Mouse (Mus musculus) intestine, embryonic 14.5 days (tissue): ENCODE results near the gene Abcb11. TPM values are rescaled to one million over a fixed set of nuclear protein-coding genes. Genes with fewer than 3 reads are reported as not detected.

ENCODE experiments used
- ATAC-seq: fragments of 200-750 bp; cut with Nextera tagmentation; replicated peaks from 2 replicates; pipeline ENCODE4 v1.8.0; 2017; ENCODE audit warnings: low read depth, moderate number of reproducible peaks, moderate TSS enrichment, moderate library complexity; ENCODE audit not compliant: low FRiP score, low TSS enrichment
- DNase-seq: peaks from one replicate; pipeline ENCODE4 v3.0.0-alpha.2; 2018; ENCODE audit warnings: low spot score
- H3K27ac ChIP-seq: fragments of 300-500 bp; sonication (generic); 2 replicates; pipeline ENCODE4 v1.5.1; 2014; ENCODE audit warnings: low read depth, mild to moderate bottlenecking, control low read depth
- H3K27me3 ChIP-seq: fragments of 300-500 bp; sonication (generic); replicated peaks from 2 replicates; pipeline ENCODE4 v1.6.1; 2014; ENCODE audit warnings: low read length, control low read depth; ENCODE audit not compliant: control insufficient read depth, insufficient read depth
- H3K36me3 ChIP-seq: fragments of 300-500 bp; sonication (generic); 2 replicates; pipeline ENCODE4 v1.6.1; 2014; ENCODE audit warnings: low read length, control low read depth; ENCODE audit not compliant: control insufficient read depth, insufficient read depth
- H3K4me1 ChIP-seq: fragments of 300-500 bp; sonication (generic); replicated peaks from 2 replicates; pipeline ENCODE4 v1.6.1; 2014; ENCODE audit warnings: low read length, control low read depth, mixed read lengths; ENCODE audit not compliant: control insufficient read depth, insufficient read depth
- H3K4me2 ChIP-seq: fragments of 300-500 bp; sonication (generic); 2 replicates; pipeline ENCODE4 v1.6.1; 2014; ENCODE audit warnings: low read length
- H3K4me3 ChIP-seq: fragments of 300-500 bp; sonication (generic); 2 replicates; pipeline ENCODE4 v1.5.1; 2014; ENCODE audit warnings: low read depth, low read length, control low read depth, mixed read lengths
- H3K9ac ChIP-seq: fragments of 300-500 bp; sonication (generic); 2 replicates; pipeline ENCODE4 v1.6.1; 2014; ENCODE audit warnings: mild to moderate bottlenecking, low read length
- H3K9me3 ChIP-seq: fragments of 300-500 bp; sonication (generic); 2 replicates; pipeline ENCODE4 v1.6.1; 2016; ENCODE audit warnings: low read length, control low read depth; ENCODE audit not compliant: control insufficient read depth
- WGBS: fragments of 180-500 bp; shearing (Covaris S2); extraction: QIAGEN DNeasy Blood & Tissue Kit; methylation state at CpG from one replicate; pipeline ENCODE4 v1.1.7; 2014; 5-methylcytosine and 5-hydroxymethylcytosine counted together
- polyA plus RNA-seq: library from polyadenylated mRNA; unstranded; fragments of >200 nt; fragmentation: Nextera tagmentation; extraction: Ambion mirVana; gene quantifications from 2 replicates; pipeline ENCODE4 v1.2.1, GENCODE M21; 2014

Abcb11 gene
- polyA plus RNA-seq, 1 experiment from 2014 or later = not detected

DNA sequence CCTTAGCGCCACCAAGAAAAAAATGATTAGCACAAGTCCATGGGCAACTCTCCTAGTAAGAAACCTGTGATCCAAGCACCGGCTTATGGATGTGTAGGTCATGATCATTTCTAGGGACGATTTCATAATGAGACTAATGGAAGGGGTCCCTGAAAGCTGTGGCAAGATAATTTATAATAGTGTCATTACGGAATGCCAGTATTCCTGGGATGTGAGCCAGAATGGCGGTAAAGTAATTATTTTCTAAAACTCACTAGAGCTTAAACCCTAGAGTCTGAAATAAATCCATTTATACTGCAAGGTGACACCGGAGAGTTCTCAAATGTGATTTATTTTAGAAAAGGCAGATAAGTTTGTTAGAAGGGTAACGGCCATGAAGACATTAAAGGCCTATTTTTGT, 127.2 kb downstream of the Abcb11 start:
- 54% methylated on average over 7 of the region's 7 CpGs for WGBS

DNA sequence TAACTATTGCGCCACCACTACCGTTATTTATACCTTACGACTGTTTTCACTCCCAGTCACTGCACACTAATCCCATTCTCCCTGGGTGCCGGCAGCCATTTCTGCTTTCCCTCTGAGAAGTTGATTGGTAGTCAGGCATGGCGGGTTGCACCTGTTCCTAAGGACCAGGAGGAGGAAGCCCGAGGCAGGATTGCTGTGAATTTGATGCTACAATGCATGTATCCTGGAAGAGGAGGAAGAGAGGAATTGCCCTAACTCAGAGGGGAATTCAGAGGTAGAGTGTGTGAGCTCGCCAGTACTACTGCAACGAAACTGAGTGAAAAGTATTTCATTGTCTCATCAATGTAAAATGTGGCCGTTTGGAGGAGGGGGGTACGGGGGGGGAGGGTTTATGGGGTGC, 129.8 kb downstream of the Abcb11 start:
- no peak for DNase-seq
- Histone ChIP-seq H3K9ac (no peak overlapping the region), H3K27me3 (no peaks in the 10 kb centered on the region), H3K27ac (no peak overlapping the region), H3K4me1 (no peaks in the 10 kb centered on the region), H3K36me3 (no peaks in the 10 kb centered on the region), H3K4me2 (no peak overlapping the region), H3K9me3 (no peaks in the 10 kb centered on the region), H3K4me3 (no peak overlapping the region)
- no peak for ATAC-seq
- 69% methylated on average over 10 of the region's 10 CpGs for WGBS

More for the DNA sequence above, 127.2 kb downstream of the Abcb11 start:
- no peaks in the 10 kb centered on the region for H3K27me3 ChIP-seq
- no peak overlapping the region for H3K9ac ChIP-seq
- H3K27ac ChIP-seq = no peak overlapping the region
- ATAC-seq (no peak), DNase-seq (no peak)
- H3K4me2 ChIP-seq = no peak overlapping the region
- no peaks in the 10 kb centered on the region for H3K36me3 ChIP-seq
- H3K9me3 ChIP-seq = no peaks in the 10 kb centered on the region
- no peaks in the 10 kb centered on the region for H3K4me1 ChIP-seq
- H3K4me3 ChIP-seq = no peak overlapping the region

DNA sequence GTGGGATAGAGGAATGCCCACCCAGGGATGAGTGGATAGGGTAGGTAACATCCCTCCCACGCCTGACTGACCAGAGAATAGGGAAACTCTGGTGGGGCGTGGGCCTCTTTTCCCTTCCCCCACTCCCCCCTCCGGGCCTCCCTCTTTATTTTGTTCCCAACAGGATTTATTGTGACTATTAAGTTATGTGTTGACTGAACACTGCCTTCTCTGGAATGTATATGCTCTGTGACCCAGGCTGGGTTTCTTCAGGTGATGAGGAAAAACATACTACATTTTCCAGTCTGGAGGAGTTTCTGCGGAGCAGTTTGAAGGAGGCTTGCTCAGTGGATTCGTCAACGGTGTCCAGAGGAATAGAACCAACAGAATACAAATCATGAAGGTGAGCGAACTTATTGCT, 131.6 kb downstream of the Abcb11 start, which contains the start of gene G6pc2:
G6pc2 (plus strand) TSS at position 301 of the 400 bp plus-strand sequence.
- WGBS = 67% methylated on average over 7 of the region's 7 CpGs

DNA sequence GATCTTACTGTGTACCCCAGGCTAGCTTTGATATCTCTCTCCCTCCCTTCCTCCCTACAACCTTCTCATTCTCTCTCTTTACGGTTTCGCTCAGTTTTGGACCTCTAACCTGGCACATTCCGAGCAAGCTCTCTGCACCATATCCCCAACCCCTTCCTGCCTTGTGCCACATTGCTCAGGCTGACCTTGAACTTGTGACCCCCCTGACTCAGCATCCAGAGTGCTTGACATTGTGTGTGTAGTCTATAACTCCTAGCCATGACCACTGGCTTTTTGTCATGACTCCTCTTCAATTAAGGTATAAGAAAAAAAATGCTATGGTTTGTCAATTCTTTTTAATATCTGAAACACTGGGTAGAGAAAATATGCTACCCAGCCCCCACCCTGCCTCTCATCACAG, 132.7 kb downstream of the Abcb11 start:
- ATAC-seq (no peak), DNase-seq (no peak)
- Histone ChIP-seq H3K9me3 (no peaks in the 10 kb centered on the region), H3K4me3 (no peak overlapping the region), H3K4me1 (peaks cover 10% of the 10 kb centered on the region), H3K27ac (no peak overlapping the region), H3K27me3 (no peaks in the 10 kb centered on the region), H3K4me2 (no peak overlapping the region), H3K9ac (no peak overlapping the region), H3K36me3 (no peaks in the 10 kb centered on the region)
- 80% methylated on average over 3 of the region's 3 CpGs for WGBS

More for the DNA sequence above, 131.6 kb downstream of the Abcb11 start, which contains the start of gene G6pc2:
- Histone ChIP-seq H3K4me1 (0 out of 2 replicates have a peak, but pooled peaks cover 3% of the 10 kb centered on the region), H3K27ac (no peak within 1 kb of the TSS), H3K9ac (no peak within 1 kb of the TSS), H3K27me3 (no peaks in the 10 kb centered on the region), H3K9me3 (no peaks in the 10 kb centered on the region), H3K4me3 (no peak within 1 kb of the TSS), H3K36me3 (no peaks in the 10 kb centered on the region), H3K4me2 (no peak within 1 kb of the TSS)
- ATAC-seq (no peak), DNase-seq (no peak)

DNA sequence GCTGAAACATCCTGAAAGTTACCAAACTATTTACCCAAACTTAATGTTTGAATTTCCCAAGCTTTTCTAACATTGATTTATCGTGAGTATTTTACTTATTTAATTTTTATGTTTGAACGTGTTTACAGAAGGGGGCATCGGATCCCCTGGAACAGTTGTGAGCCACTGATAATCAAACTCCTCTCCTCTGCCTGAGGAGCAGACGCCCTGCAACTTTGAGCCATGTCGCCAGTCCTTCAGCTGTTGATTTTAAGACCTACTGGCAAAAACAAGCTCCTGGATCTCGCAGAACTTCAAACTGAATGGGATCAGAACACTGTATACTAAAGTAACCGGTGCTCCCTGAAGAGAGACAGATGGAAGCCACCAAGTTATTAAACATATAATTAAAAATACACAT, 135.9 kb downstream of the Abcb11 start:
- no peak overlapping the region for H3K27ac ChIP-seq
- H3K9ac ChIP-seq = peak overlapping the region; percentile 30; the same call in 1 of the 2 replicates
- peaks cover 10% of the 10 kb centered on the region for H3K4me1 ChIP-seq
- no peaks in the 10 kb centered on the region for H3K9me3 ChIP-seq
- no peaks in the 10 kb centered on the region for H3K27me3 ChIP-seq
- whole genome bisulfite sequencing = 21% methylated on average over 7 of the region's 7 CpGs
- H3K36me3 ChIP-seq = peaks cover 17% of the 10 kb centered on the region
- H3K4me2 ChIP-seq = peak overlapping the region; percentile 64
- peak; percentile 29; the same call in 1 of the 2 replicates for ATAC-seq
- peak overlapping the region; percentile 88 for H3K4me3 ChIP-seq
- no peak for DNase-seq

DNA sequence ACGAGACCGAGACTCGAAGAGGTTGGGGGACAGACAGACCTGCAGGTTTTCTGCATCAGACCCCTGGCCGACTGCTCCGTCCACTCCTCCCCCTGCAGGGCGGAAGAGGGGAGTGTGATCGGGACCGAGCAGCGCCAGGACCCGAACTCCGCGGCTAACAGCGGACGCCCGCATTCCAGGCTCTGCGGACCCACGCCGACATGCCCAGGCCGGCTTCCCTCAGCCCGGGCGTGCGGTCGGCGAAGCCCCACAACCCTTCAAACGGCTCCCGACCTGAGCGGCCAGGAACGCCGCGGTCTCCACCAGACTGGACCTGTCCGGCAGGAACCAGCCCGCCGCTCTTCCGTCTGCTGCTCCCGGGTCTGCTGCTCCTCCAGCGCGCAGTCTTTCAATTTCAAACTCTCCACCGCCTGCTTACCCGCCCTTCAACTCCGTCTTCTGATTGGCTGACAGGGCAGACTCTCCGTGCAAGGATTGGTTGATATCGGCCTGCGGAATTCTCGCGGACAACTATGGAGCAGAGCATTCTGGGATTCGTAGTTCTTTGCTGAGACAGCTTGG, 136.5 kb downstream of the Abcb11 start, which contains the start of gene Spc25:
Spc25 (minus strand) TSS at position 404 of the 561 bp plus-strand sequence.
- peak within 1 kb of the TSS; percentile 88 for H3K4me3 ChIP-seq
- peaks cover 10% of the 10 kb centered on the region for H3K4me1 ChIP-seq
- peak within 1 kb of the TSS; percentile 64 for H3K4me2 ChIP-seq
- under 1% methylated on average over 46 of the region's 46 CpGs for WGBS
- peaks cover 23% of the 10 kb centered on the region for H3K36me3 ChIP-seq
- H3K9ac ChIP-seq = peak within 1 kb of the TSS; percentile 83
- peak; percentile 99 for ATAC-seq
- no peaks in the 10 kb centered on the region for H3K27me3 ChIP-seq
- peak within 1 kb of the TSS; percentile 70; the same call in 1 of the 2 replicates for H3K27ac ChIP-seq
- peak; percentile 88 for DNase-seq
- no peaks in the 10 kb centered on the region for H3K9me3 ChIP-seq

DNA sequence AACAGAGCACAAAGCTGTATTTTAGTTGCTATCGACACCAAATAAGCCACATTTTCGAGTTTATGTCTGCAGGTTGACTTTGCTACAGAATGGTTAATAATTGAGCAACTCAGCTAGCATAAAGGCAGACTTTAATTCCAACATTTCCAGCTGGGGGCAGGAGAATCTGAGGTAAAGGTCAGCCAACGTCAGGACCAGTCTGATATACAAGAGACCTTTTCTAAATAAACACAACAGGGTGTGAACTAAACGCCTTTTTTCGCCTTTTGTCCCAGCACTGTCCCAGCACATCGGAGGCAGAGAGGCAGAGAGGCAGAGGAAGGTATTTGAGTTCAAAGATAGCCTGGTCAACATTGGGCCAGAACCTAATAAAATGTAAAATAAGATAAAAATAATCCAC, 137.2 kb downstream of the Abcb11 start:
- Histone ChIP-seq H3K36me3 (peaks cover 24% of the 10 kb centered on the region), H3K4me2 (peak overlapping the region; percentile 64), H3K9ac (peak overlapping the region; percentile 83), H3K9me3 (no peaks in the 10 kb centered on the region), H3K4me3 (peak overlapping the region; percentile 88), H3K27ac (no peak overlapping the region; the same call in 1 of the 2 replicates), H3K4me1 (peaks cover 10% of the 10 kb centered on the region), H3K27me3 (no peaks in the 10 kb centered on the region)
- 8% methylated on average over 6 of the region's 6 CpGs for WGBS
- DNase-seq (peak; percentile 55), ATAC-seq (no peak)

DNA sequence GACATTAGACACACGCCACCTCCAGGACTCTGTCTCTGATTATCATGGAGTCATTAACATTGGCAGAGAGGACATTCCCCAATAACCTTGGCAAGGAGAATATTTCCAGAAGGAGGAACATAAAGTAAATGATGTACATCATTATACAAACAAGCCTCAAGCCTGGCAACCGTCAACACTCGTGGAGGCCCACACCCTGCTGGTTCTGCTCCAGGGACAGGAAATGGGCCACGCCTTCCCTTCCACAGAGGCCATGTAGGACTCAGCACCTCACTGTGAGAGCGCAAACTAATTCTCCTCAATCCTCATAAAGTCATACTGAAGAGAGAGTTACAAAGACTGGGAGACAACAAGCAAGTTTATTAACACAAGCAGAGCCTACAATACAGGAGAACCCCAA, 148.9 kb downstream of the Abcb11 start:
- H3K9ac ChIP-seq = no peak overlapping the region
- H3K4me3 ChIP-seq = no peak overlapping the region
- H3K4me1 ChIP-seq = no peaks in the 10 kb centered on the region
- peaks cover 70% of the 10 kb centered on the region for H3K36me3 ChIP-seq
- no peak for DNase-seq
- no peak overlapping the region for H3K27ac ChIP-seq
- no peaks in the 10 kb centered on the region for H3K27me3 ChIP-seq
- no peaks in the 10 kb centered on the region for H3K9me3 ChIP-seq
- ATAC-seq = no peak
- WGBS = 72% methylated on average over 5 of the region's 5 CpGs
- H3K4me2 ChIP-seq = no peak overlapping the region

DNA sequence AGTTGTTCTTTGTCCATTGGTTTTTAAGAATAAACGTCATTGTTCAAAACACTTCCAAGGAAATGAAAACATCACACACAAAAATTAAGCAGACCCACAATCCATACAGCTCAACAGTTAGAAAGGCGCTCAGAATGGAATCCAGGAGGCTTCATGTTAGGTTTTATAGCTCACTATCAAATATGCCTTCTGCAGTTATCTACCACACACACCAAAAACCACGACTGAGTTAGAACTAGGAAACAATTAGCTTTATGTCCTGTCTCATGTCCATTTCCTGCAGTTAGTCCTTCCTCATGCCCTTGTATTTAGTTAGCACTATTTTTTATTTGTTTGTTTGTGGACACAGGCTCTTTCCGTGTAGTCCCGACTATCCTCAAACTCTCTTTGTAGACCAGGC, 151.4 kb downstream of the Abcb11 start:
- H3K27me3 ChIP-seq = no peaks in the 10 kb centered on the region
- DNase-seq (no peak), ATAC-seq (no peak)
- no peaks in the 10 kb centered on the region for H3K9me3 ChIP-seq
- H3K36me3 ChIP-seq = peaks cover 49% of the 10 kb centered on the region
- H3K4me2 ChIP-seq = no peak overlapping the region
- no peak overlapping the region for H3K9ac ChIP-seq
- no peaks in the 10 kb centered on the region for H3K4me1 ChIP-seq
- H3K4me3 ChIP-seq = no peak overlapping the region
- H3K27ac ChIP-seq = no peak overlapping the region
- 79% methylated on average over 5 of the region's 5 CpGs for WGBS
